Mouse (Mus musculus) heart, postnatal 0 days (tissue): ENCODE measurements at regions not wholly inside any gene's neighbourhood (a gene's known extent, or its start where the extent isn't known, plus 50 kb on each side); places are given as distances from the start of the nearest gene placed in this dataset.

Source experiments
- ATAC-seq: fragments of 200-750 bp; cut with Nextera tagmentation; 2 replicates; pipeline ENCODE4 v1.8.0; 2017; ENCODE audit warnings: low read depth, moderate number of reproducible peaks, moderate library complexity; ENCODE audit not compliant: insufficient read depth
- DNase-seq: peaks from one replicate; pipeline ENCODE4 v3.0.0-alpha.2; 2016; ENCODE audit warnings: low spot score
- H3K27ac ChIP-seq: fragments of 300-500 bp; sonication (generic); 2 replicates; pipeline ENCODE4 v1.5.1; 2014; ENCODE audit warnings: low read depth, mild to moderate bottlenecking
- H3K27me3 ChIP-seq: fragments of 300-500 bp; sonication (generic); 2 replicates; pipeline ENCODE4 v1.6.1; 2014; ENCODE audit warnings: low read length, mixed read lengths; ENCODE audit not compliant: control insufficient read depth, insufficient read depth
- H3K36me3 ChIP-seq: fragments of 300-500 bp; sonication (generic); replicated peaks from 2 replicates; pipeline ENCODE4 v1.6.1; 2014; ENCODE audit warnings: low read length, mixed read lengths; ENCODE audit not compliant: control insufficient read depth, insufficient read depth
- H3K4me1 ChIP-seq: fragments of 300-500 bp; sonication (generic); 2 replicates; pipeline ENCODE4 v1.6.1; 2014; ENCODE audit warnings: antibody characterized with exemption; ENCODE audit not compliant: control insufficient read depth, insufficient read depth
- H3K4me2 ChIP-seq: fragments of 300-500 bp; sonication (generic); 2 replicates; pipeline ENCODE4 v1.6.1; 2014; ENCODE audit warnings: low read depth, mild to moderate bottlenecking, low read length, moderate library complexity
- H3K4me3 ChIP-seq: fragments of 300-500 bp; sonication (generic); 2 replicates; pipeline ENCODE4 v1.5.1; 2014; ENCODE audit warnings: low read depth, low read length
- H3K9ac ChIP-seq: fragments of 300-500 bp; sonication (generic); replicated peaks from 2 replicates; pipeline ENCODE4 v1.6.1; 2014; ENCODE audit warnings: low read depth, low read length, mixed read lengths
- H3K9me3 ChIP-seq: fragments of 300-500 bp; sonication (generic); replicated peaks from 2 replicates; pipeline ENCODE4 v1.6.1; 2016; ENCODE audit warnings: low read length; ENCODE audit not compliant: control insufficient read depth
- CTCF ChIP-seq: IDR thresholded peaks from 2 replicates; pipeline ENCODE4 v1.5.1; 2016; ENCODE audit warnings: antibody characterized with exemption, control low read depth, low read depth
- EP300 ChIP-seq: IDR thresholded peaks from 2 replicates; pipeline ENCODE4 v1.6.1; 2016; ENCODE audit warnings: antibody characterized with exemption, low read depth
- WGBS: fragments of 180-500 bp; shearing (Covaris S2); extraction: QIAGEN DNeasy Blood & Tissue Kit; methylation state at CpG from one replicate; pipeline ENCODE4 v1.1.7; 2014; 5-methylcytosine and 5-hydroxymethylcytosine counted together

DNA sequence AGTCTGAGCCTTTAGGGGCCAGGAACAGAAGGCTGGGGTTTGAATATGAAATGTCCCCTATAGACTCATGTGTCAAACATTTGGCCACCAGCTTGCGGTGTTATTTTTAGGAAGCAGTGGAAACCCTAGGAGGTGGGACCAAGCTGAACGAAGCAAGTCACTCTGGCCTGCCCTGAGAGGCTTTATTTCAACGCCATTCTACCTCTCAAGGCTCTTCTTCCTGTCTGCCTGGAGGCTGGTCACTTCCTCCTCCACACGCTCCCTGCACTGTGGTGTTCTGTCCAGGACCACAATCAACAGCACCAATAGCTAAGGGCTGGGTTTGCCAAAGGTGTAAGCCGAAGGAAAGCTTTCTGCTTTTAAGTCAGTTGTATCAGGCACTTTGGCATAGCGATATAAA, 105.2 kb upstream of the Efna5 start:
- H3K9me3 ChIP-seq: no peaks in the 10 kb centered on the region
- H3K4me2 ChIP-seq: no peak overlapping the region
- ATAC-seq: no peak
- no peak for DNase-seq
- no peak overlapping the region for H3K27ac ChIP-seq
- no peak for TF ChIP-seq EP300
- no peak for TF ChIP-seq CTCF
- no peak overlapping the region for H3K9ac ChIP-seq
- H3K4me3 ChIP-seq: no peak overlapping the region
- H3K36me3 ChIP-seq: no peaks in the 10 kb centered on the region
- peaks cover 7% of the 10 kb centered on the region; the same call in 1 of the 2 replicates for H3K4me1 ChIP-seq
- 44% methylated on average over 6 of the region's 6 CpGs for WGBS
- H3K27me3 ChIP-seq: no peaks in the 10 kb centered on the region

DNA sequence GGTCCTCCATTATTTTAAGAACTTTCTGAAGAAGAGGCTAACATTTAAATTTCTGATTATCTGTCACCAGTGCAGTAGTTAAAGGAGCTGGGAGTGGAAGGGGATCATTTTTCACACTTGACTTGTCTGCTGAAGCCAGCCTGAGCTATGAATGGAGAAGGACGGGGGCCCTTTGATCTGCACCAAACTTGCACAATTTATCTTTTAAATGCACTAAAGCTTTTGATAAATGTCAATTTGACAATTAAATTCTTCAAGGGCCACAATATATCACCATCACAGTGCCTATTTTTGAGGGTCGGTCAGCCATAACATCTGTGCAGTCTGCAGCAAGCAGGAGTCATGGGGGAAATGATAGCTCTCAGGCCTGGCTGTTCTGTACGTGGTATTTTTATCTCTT, 99.2 kb upstream of the Efna5 start:
- H3K27me3 ChIP-seq: no peaks in the 10 kb centered on the region
- 29% methylated on average over 3 of the region's 3 CpGs for WGBS
- H3K4me3 ChIP-seq: no peak overlapping the region
- ATAC-seq: no peak
- no peak overlapping the region for H3K9ac ChIP-seq
- no peak overlapping the region for H3K4me2 ChIP-seq
- no peak overlapping the region for H3K27ac ChIP-seq
- no peak for TF ChIP-seq EP300
- no peak for TF ChIP-seq CTCF
- H3K4me1 ChIP-seq: peaks cover 5% of the 10 kb centered on the region; the same call in 1 of the 2 replicates
- no peaks in the 10 kb centered on the region for H3K36me3 ChIP-seq
- DNase-seq: no peak
- H3K9me3 ChIP-seq: no peaks in the 10 kb centered on the region

DNA sequence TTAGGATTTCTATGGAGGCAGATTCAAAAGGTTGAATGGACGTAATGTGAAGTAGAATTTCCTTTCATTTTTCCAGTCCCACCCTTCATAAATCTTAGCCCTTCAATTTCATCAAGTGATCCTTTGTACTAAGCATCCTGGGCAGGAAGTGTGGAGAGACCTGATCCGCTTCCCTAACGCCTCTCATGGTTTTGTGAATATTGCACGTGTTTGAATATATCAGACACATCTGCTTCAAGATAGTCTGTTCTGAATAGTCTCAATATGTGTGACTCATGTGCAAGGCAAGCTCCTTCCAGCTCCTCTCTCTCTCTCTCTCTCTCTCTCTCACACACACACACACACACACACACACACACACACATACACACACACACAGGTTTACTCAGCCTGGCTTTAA, 96.4 kb upstream of the Efna5 start:
- H3K9ac ChIP-seq: no peak overlapping the region
- DNase-seq (no peak), ATAC-seq (no peak)
- H3K36me3 ChIP-seq: no peaks in the 10 kb centered on the region
- no peaks in the 10 kb centered on the region for H3K27me3 ChIP-seq
- no peaks in the 10 kb centered on the region for H3K9me3 ChIP-seq
- H3K27ac ChIP-seq: no peak overlapping the region
- H3K4me2 ChIP-seq: no peak overlapping the region
- WGBS: 61% methylated on average over 4 of the region's 4 CpGs
- no peak overlapping the region for H3K4me3 ChIP-seq
- TF ChIP-seq EP300 (no peak), CTCF (no peak)
- H3K4me1 ChIP-seq: peaks cover 5% of the 10 kb centered on the region; the same call in 1 of the 2 replicates

DNA sequence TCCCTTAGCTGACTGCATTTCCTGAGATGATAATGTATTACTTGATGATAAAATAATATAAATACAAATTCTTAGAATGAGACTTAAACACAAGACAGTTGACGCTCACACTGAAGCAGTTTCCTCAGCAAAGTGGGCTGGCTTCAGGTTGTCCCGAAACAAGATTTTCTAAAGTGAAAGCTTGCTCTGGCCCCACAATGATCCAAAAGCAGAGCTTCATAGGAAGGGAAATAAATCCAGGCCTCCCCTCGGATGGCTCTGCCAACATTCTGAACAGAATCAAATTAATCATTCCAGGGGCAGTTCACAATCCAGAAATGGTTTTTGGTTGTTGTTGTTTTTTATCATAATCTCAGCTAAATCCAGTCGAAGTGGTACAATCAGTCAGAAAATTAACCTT, 96.0 kb upstream of the Efna5 start:
- Histone ChIP-seq H3K4me1 (peaks cover 5% of the 10 kb centered on the region; the same call in 1 of the 2 replicates), H3K27me3 (no peaks in the 10 kb centered on the region), H3K36me3 (no peaks in the 10 kb centered on the region), H3K4me2 (no peak overlapping the region), H3K4me3 (no peak overlapping the region), H3K9ac (no peak overlapping the region), H3K9me3 (no peaks in the 10 kb centered on the region), H3K27ac (no peak overlapping the region)
- TF ChIP-seq EP300: no peak
- no peak for TF ChIP-seq CTCF
- DNase-seq (no peak), ATAC-seq (no peak)
- WGBS: 78% methylated on average over 4 of the region's 4 CpGs

DNA sequence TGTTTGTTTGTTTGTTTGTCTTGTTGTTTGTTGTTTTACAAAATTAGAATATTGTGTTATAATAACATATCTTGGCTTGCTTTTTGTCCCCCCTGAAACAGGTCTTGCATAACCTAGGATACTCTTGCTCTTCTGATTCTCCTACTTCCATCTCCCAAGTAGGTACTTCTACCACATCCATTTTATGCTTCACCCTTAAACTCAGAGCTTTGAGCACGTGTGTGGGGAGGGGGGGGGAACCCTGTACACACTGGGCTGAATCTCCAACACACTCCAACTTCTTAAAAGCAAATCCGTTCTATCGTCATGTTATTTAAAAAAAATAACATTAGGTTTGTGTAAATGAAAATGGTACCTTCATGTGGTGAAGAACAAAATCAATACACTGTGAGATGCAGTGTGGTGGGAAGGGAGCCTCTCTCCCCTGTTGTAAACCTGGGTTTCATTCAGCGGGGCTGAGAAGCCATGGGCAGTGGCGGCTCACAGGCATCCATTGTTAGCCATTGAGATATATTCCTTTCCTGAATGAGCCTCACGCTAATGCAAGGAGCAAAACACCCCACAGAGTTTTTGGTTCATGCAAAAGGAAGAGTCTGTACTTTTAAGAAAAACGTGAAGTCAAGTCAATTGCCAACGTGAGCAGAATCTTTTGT, 93.6 kb upstream of the Efna5 start:
- 75% methylated on average over 8 of the region's 8 CpGs for WGBS
- Histone ChIP-seq H3K27ac (no peak overlapping the region), H3K9me3 (no peaks in the 10 kb centered on the region), H3K4me2 (no peak overlapping the region), H3K36me3 (no peaks in the 10 kb centered on the region), H3K9ac (no peak overlapping the region), H3K4me3 (no peak overlapping the region), H3K27me3 (no peaks in the 10 kb centered on the region), H3K4me1 (no peaks in the 10 kb centered on the region)
- DNase-seq (no peak), ATAC-seq (no peak)
- no peak for TF ChIP-seq CTCF
- TF ChIP-seq EP300: no peak

DNA sequence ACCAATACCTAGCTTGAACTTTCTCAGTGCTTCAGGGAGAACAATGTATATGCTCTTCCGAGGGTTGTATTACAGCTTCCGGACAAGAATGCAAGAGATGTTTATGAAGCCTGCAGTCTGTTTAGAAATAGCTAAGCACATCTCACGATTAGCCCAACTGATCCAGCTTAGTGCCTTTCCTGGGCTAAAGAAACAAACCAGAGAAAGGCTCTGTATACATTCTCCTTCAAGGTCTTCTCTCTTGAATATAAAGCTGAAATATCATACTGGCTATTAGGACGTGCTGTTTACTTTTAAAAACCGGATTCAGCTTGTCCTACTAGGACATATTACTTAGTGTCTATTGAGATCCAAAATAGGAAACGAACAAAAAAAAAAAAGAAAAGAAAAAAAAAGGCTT, 87.9 kb upstream of the Efna5 start:
- DNase-seq: no peak
- TF ChIP-seq CTCF (no peak), EP300 (no peak)
- WGBS: 76% methylated on average over 6 of the region's 6 CpGs
- H3K9ac ChIP-seq: no peak overlapping the region
- no peak for ATAC-seq
- H3K4me3 ChIP-seq: no peak overlapping the region
- no peaks in the 10 kb centered on the region for H3K36me3 ChIP-seq
- no peaks in the 10 kb centered on the region for H3K27me3 ChIP-seq
- H3K4me1 ChIP-seq: no peaks in the 10 kb centered on the region
- H3K9me3 ChIP-seq: no peaks in the 10 kb centered on the region
- H3K27ac ChIP-seq: no peak overlapping the region
- no peak overlapping the region for H3K4me2 ChIP-seq
